14 mouse cellular contexts compared by ENCODE assay signal in the genomic region with DNA sequence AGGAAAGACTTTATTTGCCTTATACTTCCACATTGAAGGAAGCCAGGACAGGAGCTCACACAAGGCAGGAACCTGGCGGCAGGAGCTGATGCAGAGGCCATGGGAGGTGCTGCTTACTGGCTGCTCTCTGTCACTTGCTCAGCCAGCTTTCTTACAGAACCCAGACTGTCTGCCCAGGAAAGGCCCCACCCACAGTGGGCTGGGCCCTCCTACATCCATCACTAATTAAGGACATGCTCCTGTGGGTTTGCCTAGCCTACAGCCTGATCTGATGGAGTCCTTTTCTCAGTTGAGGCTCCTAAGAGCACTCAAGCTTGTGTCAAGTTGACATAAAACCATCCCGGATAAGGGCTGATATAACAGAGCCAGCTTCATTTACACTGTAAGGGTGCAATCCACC.
DNase-seq lines count a peak whose midpoint lies in the region; ATAC-seq lines count a peak whose summit lies in the region.
"Had no signal": no experiment of that assay in that cellular context is flagged by ENCODE, and none has a peak within 500 bp of the region (broad histone marks: within the 10 kb centered on the region; RNA-seq: fewer than 3 reads in every experiment).

No protein-coding gene starts in this region.

- peaks cover 9% of the 10 kb centered on the region; the same call in 1 of the 2 replicates for H3K36me3 ChIP-seq in kidney, embryonic 14.5 days (ENCODE audit: control insufficient read depth, insufficient read depth, low read length)
- H3K36me3 ChIP-seq in neural tube, embryonic 13.5 days = peaks cover 10% of the 10 kb centered on the region
- H3K36me3 ChIP-seq in neural tube, embryonic 15.5 days = no peaks in the 10 kb centered on the region
- 0 out of 2 replicates have a peak, but pooled peaks cover 3% of the 10 kb centered on the region for H3K36me3 ChIP-seq in stomach, embryonic 16.5 days (ENCODE audit: control insufficient read depth, insufficient read depth, low read length)

- no peaks in the 10 kb centered on the region for H3K9me3 ChIP-seq in kidney, embryonic 14.5 days (ENCODE audit: control insufficient read depth, low read length)
- no peaks in the 10 kb centered on the region for H3K9me3 ChIP-seq in neural tube, embryonic 13.5 days
- H3K9me3 ChIP-seq in neural tube, embryonic 15.5 days (replicated peaks) = no peaks in the 10 kb centered on the region
- no peaks in the 10 kb centered on the region for H3K9me3 ChIP-seq in stomach, embryonic 16.5 days (replicated peaks; ENCODE audit: control insufficient read depth, low read length)
- H3K9me3 ChIP-seq: G1E; liver, embryonic 15.5 days; midbrain, embryonic 12.5 days had no signal

- peak overlapping the region; percentile 2; the same call in 1 of the 2 replicates for H3K27ac ChIP-seq in kidney, embryonic 14.5 days (ENCODE audit: low read depth, low read length)
- H3K27ac ChIP-seq in neural tube, embryonic 13.5 days (replicated peaks) = peak overlapping the region; percentile 33; the same call in 1 of the 2 replicates
- H3K27ac ChIP-seq in neural tube, embryonic 15.5 days (replicated peaks) = no peak overlapping the region
- H3K27ac ChIP-seq in stomach, embryonic 16.5 days (ENCODE audit: low read length) = peak overlapping the region; percentile 31; the same call in 1 of the 2 replicates
- H3K27ac ChIP-seq: liver, embryonic 15.5 days; midbrain, embryonic 12.5 days had no signal

- H3K27me3 ChIP-seq in kidney, embryonic 14.5 days (ENCODE audit: control insufficient read depth, insufficient read depth, low read length) = no peaks in the 10 kb centered on the region
- H3K27me3 ChIP-seq in neural tube, embryonic 13.5 days = no peaks in the 10 kb centered on the region
- no peaks in the 10 kb centered on the region for H3K27me3 ChIP-seq in neural tube, embryonic 15.5 days (replicated peaks)
- H3K27me3 ChIP-seq in stomach, embryonic 16.5 days (ENCODE audit: control insufficient read depth, insufficient read depth, low read length) = no peaks in the 10 kb centered on the region
- H3K27me3 ChIP-seq: liver, embryonic 15.5 days had no signal

- H3K4me3 ChIP-seq in kidney, embryonic 14.5 days (ENCODE audit: low read length) = no peak overlapping the region
- no peak overlapping the region for H3K4me3 ChIP-seq in neural tube, embryonic 13.5 days
- no peak overlapping the region for H3K4me3 ChIP-seq in neural tube, embryonic 15.5 days (replicated peaks)
- H3K4me3 ChIP-seq in stomach, embryonic 16.5 days (replicated peaks; ENCODE audit: low read length) = no peak overlapping the region
- H3K4me3 ChIP-seq: liver, embryonic 15.5 days; midbrain, embryonic 12.5 days had no signal

- no peak overlapping the region for H3K4me2 ChIP-seq in kidney, embryonic 14.5 days (replicated peaks; ENCODE audit: low read depth, low read length)
- no peak overlapping the region for H3K4me2 ChIP-seq in neural tube, embryonic 13.5 days
- H3K4me2 ChIP-seq in neural tube, embryonic 15.5 days = no peak overlapping the region
- no peak overlapping the region for H3K4me2 ChIP-seq in stomach, embryonic 16.5 days (ENCODE audit: low read depth, low read length)
- H3K4me2 ChIP-seq: liver, embryonic 15.5 days; midbrain, embryonic 12.5 days had no signal

- ATAC-seq in kidney, embryonic 14.5 days (ENCODE audit: low FRiP score, low TSS enrichment) = peak; percentile 75
- ATAC-seq in neural tube, embryonic 13.5 days (ENCODE audit: low read depth) = 0 out of 2 replicates have a peak, but pooled peaks have one; percentile 1
- no peak for ATAC-seq in neural tube, embryonic 15.5 days (ENCODE audit: low FRiP score)
- ATAC-seq in stomach, embryonic 16.5 days (ENCODE audit: insufficient read depth, low FRiP score) = no peak; the same call in 1 of the 2 replicates
- ATAC-seq: intestine, postnatal 0 days had no signal

- H3K4me1 ChIP-seq in kidney, embryonic 14.5 days (ENCODE audit: control insufficient read depth, insufficient read depth, low read length) = peaks cover 42% of the 10 kb centered on the region
- peaks cover 46% of the 10 kb centered on the region for H3K4me1 ChIP-seq in neural tube, embryonic 13.5 days (replicated peaks)
- peaks cover 34% of the 10 kb centered on the region for H3K4me1 ChIP-seq in neural tube, embryonic 15.5 days
- peaks cover 30% of the 10 kb centered on the region for H3K4me1 ChIP-seq in stomach, embryonic 16.5 days (ENCODE audit: control insufficient read depth, insufficient read depth, low read length)
- H3K4me1 ChIP-seq: liver, embryonic 15.5 days had no signal

- WGBS in kidney, embryonic 14.5 days = 34% methylated on average over 2 of the region's 2 CpGs
- WGBS in neural tube, embryonic 13.5 days = 34% methylated on average over 2 of the region's 2 CpGs
- WGBS in neural tube, embryonic 15.5 days = 50% methylated on average over 2 of the region's 2 CpGs
- 51% methylated on average over 2 of the region's 2 CpGs for WGBS in stomach, embryonic 16.5 days

- peak; percentile 41 for DNase-seq in embryo, embryonic 10.5 days (ENCODE audit: low spot score)
- no peak for DNase-seq in embryo, embryonic 11 days
- DNase-seq in kidney, postnatal 36 days = no peak
- no peak for DNase-seq in cerebellum, adult 18-20 months
- DNase-seq: adrenal gland, postnatal 14 days; cerebellum, adult 11-12 months had no signal

- no peak overlapping the region for H3K9ac ChIP-seq in kidney, embryonic 14.5 days (ENCODE audit: low read depth, low read length)
- H3K9ac ChIP-seq in neural tube, embryonic 13.5 days = no peak overlapping the region
- H3K9ac ChIP-seq in neural tube, embryonic 15.5 days (replicated peaks) = no peak overlapping the region
- H3K9ac ChIP-seq in stomach, embryonic 16.5 days (ENCODE audit: low read length) = no peak overlapping the region
- H3K9ac ChIP-seq: liver, embryonic 15.5 days; midbrain, embryonic 12.5 days had no signal

Comparison
In these comparisons a context has a peak if more than half of its experiments do, and no peak if none do; other contexts are left out.
1. ATAC-seq: peak in kidney, embryonic 14.5 days (single experiment) and neural tube, embryonic 13.5 days (single experiment); none in neural tube, embryonic 15.5 days (single experiment) and stomach, embryonic 16.5 days (single experiment).